Mouse (Mus musculus) midbrain, embryonic 13.5 days (tissue): ENCODE measurements around the gene Eif2a. TPM values are rescaled to one million over a fixed set of nuclear protein-coding genes. Genes with fewer than 3 reads are reported as not detected.

ENCODE experiments used
- ATAC-seq: fragments of 200-750 bp; cut with Nextera tagmentation; 2 replicates; pipeline ENCODE4 v1.8.0; 2017; ENCODE audit warnings: mild to moderate bottlenecking, moderate TSS enrichment, moderate library complexity
- H3K27ac ChIP-seq: fragments of 300-500 bp; sonication (generic); 2 replicates; pipeline ENCODE4 v1.5.1; 2015; ENCODE audit warnings: inconsistent platforms, mild to moderate bottlenecking, moderate library complexity
- H3K27me3 ChIP-seq: fragments of 300-500 bp; sonication (generic); 2 replicates; pipeline ENCODE4 v1.6.1; 2015; ENCODE audit warnings: mild to moderate bottlenecking, inconsistent platforms
- H3K36me3 ChIP-seq: fragments of 300-500 bp; sonication (generic); 2 replicates; pipeline ENCODE4 v1.6.1; 2015; ENCODE audit warnings: mild to moderate bottlenecking, inconsistent platforms
- H3K4me1 ChIP-seq: fragments of 300-500 bp; sonication (generic); replicated peaks from 2 replicates; pipeline ENCODE4 v1.6.1; 2015; ENCODE audit warnings: inconsistent platforms
- H3K4me2 ChIP-seq: fragments of 300-500 bp; sonication (generic); replicated peaks from 2 replicates; pipeline ENCODE4 v1.6.1; 2015; ENCODE audit warnings: moderate library complexity, mild to moderate bottlenecking, inconsistent platforms
- H3K4me3 ChIP-seq: fragments of 300-500 bp; sonication (generic); replicated peaks from 2 replicates; pipeline ENCODE4 v1.5.1; 2015; ENCODE audit warnings: mild to moderate bottlenecking, inconsistent platforms
- H3K9ac ChIP-seq: fragments of 300-500 bp; sonication (generic); replicated peaks from 2 replicates; pipeline ENCODE4 v1.6.1; 2015; ENCODE audit warnings: mild to moderate bottlenecking, inconsistent platforms
- H3K9me3 ChIP-seq: fragments of 300-500 bp; sonication (generic); 2 replicates; pipeline ENCODE4 v1.6.1; 2016; ENCODE audit warnings: mild to moderate bottlenecking, inconsistent platforms
- WGBS: fragments of 180-500 bp; shearing (Covaris S2); methylation state at CpG from one replicate; pipeline ENCODE4 v1.1.7; 2015; 5-methylcytosine and 5-hydroxymethylcytosine counted together
- polyA plus RNA-seq: library from polyadenylated mRNA; unstranded; fragments of >200 nt; fragmentation: Nextera tagmentation; extraction: Ambion mirVana; gene quantifications from 2 replicates; pipeline ENCODE4 v1.2.1, GENCODE M21; 2015

Gene Eif2a
- polyA plus RNA-seq, 1 experiment from 2014 or later, result 43.3 TPM

GRCm38 (mm10) chr3:58525166-58525565 is 455 bp upstream of the Eif2a start:
- H3K9ac ChIP-seq, result peak overlapping the region; percentile 95
- H3K27ac ChIP-seq, result peak overlapping the region; percentile 94
- peak overlapping the region; percentile 96 for H3K4me3 ChIP-seq
- H3K27me3 ChIP-seq, result no peaks in the 10 kb centered on the region
- peak overlapping the region; percentile 83 for H3K4me2 ChIP-seq
- H3K36me3 ChIP-seq, result peaks cover 22% of the 10 kb centered on the region
- no peak for ATAC-seq
- under 1% methylated on average over 40 of the region's 40 CpGs for WGBS
- H3K4me1 ChIP-seq, result peaks cover 26% of the 10 kb centered on the region
- H3K9me3 ChIP-seq, result no peaks in the 10 kb centered on the region

- peak overlapping the region; percentile 96 for H3K4me3 ChIP-seq
- peaks cover 26% of the 10 kb centered on the region for H3K4me1 ChIP-seq
- no peaks in the 10 kb centered on the region for H3K27me3 ChIP-seq
- H3K27ac ChIP-seq, result peak overlapping the region; percentile 94
- WGBS, result 6% methylated on average over 4 of the region's 4 CpGs
- no peaks in the 10 kb centered on the region for H3K9me3 ChIP-seq
- H3K36me3 ChIP-seq, result peaks cover 16% of the 10 kb centered on the region
- peak overlapping the region; percentile 59 for H3K9ac ChIP-seq
- no peak for ATAC-seq
- H3K4me2 ChIP-seq, result peak overlapping the region; percentile 83
Observed at GRCm38 (mm10) chr3:58526408-58526737, 752 bp downstream of the Eif2a start.

- Histone ChIP-seq H3K4me3 (no peak overlapping the region), H3K9me3 (no peaks in the 10 kb centered on the region), H3K36me3 (peaks cover 54% of the 10 kb centered on the region), H3K27me3 (no peaks in the 10 kb centered on the region), H3K27ac (no peak overlapping the region), H3K4me1 (no peaks in the 10 kb centered on the region), H3K9ac (no peak overlapping the region), H3K4me2 (no peak overlapping the region)
- ATAC-seq, result no peak
- 96% methylated on average over 3 of the region's 3 CpGs for WGBS
Observed at GRCm38 (mm10) chr3:58536573-58536972, 11.0 kb downstream of the Eif2a start.

- H3K9ac ChIP-seq, result no peak overlapping the region
- H3K4me3 ChIP-seq, result no peak overlapping the region
- ATAC-seq, result no peak
- 88% methylated on average over 1 of the region's 1 CpGs for WGBS
- H3K27ac ChIP-seq, result no peak overlapping the region
- H3K4me2 ChIP-seq, result no peak overlapping the region
- peaks cover 84% of the 10 kb centered on the region for H3K36me3 ChIP-seq
- no peaks in the 10 kb centered on the region for H3K4me1 ChIP-seq
- no peaks in the 10 kb centered on the region for H3K9me3 ChIP-seq
- no peaks in the 10 kb centered on the region for H3K27me3 ChIP-seq
Observed at GRCm38 (mm10) chr3:58552001-58552811, 26.6 kb downstream of the Eif2a start.

- no peaks in the 10 kb centered on the region for H3K9me3 ChIP-seq
- H3K9ac ChIP-seq, result no peak overlapping the region
- no peak overlapping the region for H3K4me2 ChIP-seq
- no peak overlapping the region for H3K27ac ChIP-seq
- no peaks in the 10 kb centered on the region for H3K4me1 ChIP-seq
- no peak for ATAC-seq
- no peaks in the 10 kb centered on the region for H3K27me3 ChIP-seq
- 89% methylated on average over 7 of the region's 7 CpGs for WGBS
- H3K36me3 ChIP-seq, result peaks cover 54% of the 10 kb centered on the region
- H3K4me3 ChIP-seq, result no peak overlapping the region
Observed at GRCm38 (mm10) chr3:58556649-58557048, 31.0 kb downstream of the Eif2a start.

GRCm38 (mm10) chr3:58559887-58560286 is 34.3 kb downstream of the Eif2a start:
- WGBS, result 29% methylated on average over 2 of the region's 2 CpGs
- Histone ChIP-seq H3K9ac (no peak overlapping the region), H3K36me3 (peaks cover 24% of the 10 kb centered on the region), H3K4me2 (no peak overlapping the region), H3K27me3 (no peaks in the 10 kb centered on the region), H3K27ac (no peak overlapping the region), H3K4me1 (no peaks in the 10 kb centered on the region), H3K4me3 (no peak overlapping the region), H3K9me3 (no peaks in the 10 kb centered on the region)
- no peak for ATAC-seq

GRCm38 (mm10) chr3:58561437-58561836 is 35.8 kb downstream of the Eif2a start:
- Histone ChIP-seq H3K27me3 (no peaks in the 10 kb centered on the region), H3K9me3 (no peaks in the 10 kb centered on the region), H3K4me3 (no peak overlapping the region), H3K4me1 (no peaks in the 10 kb centered on the region), H3K36me3 (peaks cover 10% of the 10 kb centered on the region), H3K27ac (no peak overlapping the region), H3K9ac (no peak overlapping the region), H3K4me2 (no peak overlapping the region)
- WGBS, result 19% methylated on average over 2 of the region's 2 CpGs
- no peak for ATAC-seq

- H3K4me1 ChIP-seq, result no peaks in the 10 kb centered on the region
- no peak overlapping the region for H3K9ac ChIP-seq
- ATAC-seq, result no peak
- H3K27ac ChIP-seq, result no peak overlapping the region
- H3K9me3 ChIP-seq, result no peaks in the 10 kb centered on the region
- no peaks in the 10 kb centered on the region for H3K36me3 ChIP-seq
- H3K4me3 ChIP-seq, result no peak overlapping the region
- H3K4me2 ChIP-seq, result no peak overlapping the region
- no peaks in the 10 kb centered on the region for H3K27me3 ChIP-seq
- 90% methylated on average over 3 of the region's 3 CpGs for WGBS
Observed at GRCm38 (mm10) chr3:58570821-58571220, 45.2 kb downstream of the Eif2a start.

GRCm38 (mm10) chr3:58576137-58577066 is 50.8 kb downstream of the Eif2a start, which contains the start of gene Selenot:
Gene Selenot, plus strand, starts transcription at chr3:58576636.
- Histone ChIP-seq H3K27me3 (no peaks in the 10 kb centered on the region), H3K27ac (peak within 1 kb of the TSS; percentile 99), H3K9me3 (no peaks in the 10 kb centered on the region), H3K4me2 (peak within 1 kb of the TSS; percentile 61), H3K4me3 (peak within 1 kb of the TSS; percentile 81), H3K36me3 (peaks cover 13% of the 10 kb centered on the region), H3K9ac (peak within 1 kb of the TSS; percentile 99), H3K4me1 (peaks cover 23% of the 10 kb centered on the region)
- ATAC-seq, result peak; percentile 95
- WGBS, result under 1% methylated on average over 59 of the region's 59 CpGs

- peak; percentile 84; the same call in 1 of the 2 replicates for ATAC-seq
- under 1% methylated on average over 36 of the region's 36 CpGs for whole genome bisulfite sequencing
Observed at GRCm38 (mm10) chr3:58577067-58577503, 51.5 kb downstream of the Eif2a start.

GRCm38 (mm10) chr3:58577506-58578050 is 52.0 kb downstream of the Eif2a start:
- 23% methylated on average over 8 of the region's 8 CpGs for WGBS
- peak overlapping the region; percentile 99 for H3K27ac ChIP-seq
- H3K4me3 ChIP-seq, result peak overlapping the region; percentile 81
- no peaks in the 10 kb centered on the region for H3K27me3 ChIP-seq
- H3K36me3 ChIP-seq, result peaks cover 13% of the 10 kb centered on the region
- H3K9ac ChIP-seq, result peak overlapping the region; percentile 99
- no peak for ATAC-seq
- no peaks in the 10 kb centered on the region for H3K9me3 ChIP-seq
- peak overlapping the region; percentile 61 for H3K4me2 ChIP-seq
- H3K4me1 ChIP-seq, result peaks cover 34% of the 10 kb centered on the region

More at GRCm38 (mm10) chr3:58577067-58577503, 51.5 kb downstream of the Eif2a start:
- Histone ChIP-seq H3K36me3 (peaks cover 13% of the 10 kb centered on the region), H3K9ac (peak overlapping the region; percentile 99), H3K27me3 (no peaks in the 10 kb centered on the region), H3K4me3 (peak overlapping the region; percentile 81), H3K4me2 (peak overlapping the region; percentile 61), H3K4me1 (peaks cover 29% of the 10 kb centered on the region), H3K9me3 (no peaks in the 10 kb centered on the region), H3K27ac (peak overlapping the region; percentile 99)

GRCm38 (mm10) chr3:58581530-58581929 is 55.9 kb downstream of the Eif2a start:
- no peak overlapping the region for H3K4me2 ChIP-seq
- peaks cover 31% of the 10 kb centered on the region for H3K4me1 ChIP-seq
- WGBS, result 93% methylated on average over 4 of the region's 4 CpGs
- H3K9ac ChIP-seq, result no peak overlapping the region
- no peak overlapping the region for H3K4me3 ChIP-seq
- H3K9me3 ChIP-seq, result no peaks in the 10 kb centered on the region
- ATAC-seq, result no peak
- no peak overlapping the region for H3K27ac ChIP-seq
- peaks cover 20% of the 10 kb centered on the region for H3K36me3 ChIP-seq
- H3K27me3 ChIP-seq, result no peaks in the 10 kb centered on the region
